Mouse (Mus musculus): ENCODE data around the gene Plppr2. TPM values are rescaled to one million over a fixed set of nuclear protein-coding genes. Genes with fewer than 3 reads are reported as not detected.
A peak's percentile ranks its signal among the peaks of the same experiment; 100 is the strongest.

The Plppr2 gene
- polyA plus RNA-seq (2015; fragmentation: Nextera tagmentation; extraction: Ambion mirVana) = 112 and 115 TPM in 2 replicates

- Histone ChIP-seq H3K4me1 (ENCODE audit: control insufficient read depth, insufficient read depth, low read length) (peaks cover 23% of the 10 kb centered on the region), H3K4me3 (ENCODE audit: low read depth, low read length) (peak within 1 kb of the TSS; percentile 58), H3K27ac (ENCODE audit: low read length) (peak within 1 kb of the TSS; percentile 86), H3K27me3 (ENCODE audit: control insufficient read depth, insufficient read depth, low read depth, low read length) (no peaks in the 10 kb centered on the region), H3K4me2 (ENCODE audit: low read length) (peak within 1 kb of the TSS; percentile 62), H3K9me3 (replicated peaks; ENCODE audit: control insufficient read depth, low read length, poor library complexity, severe bottlenecking) (no peaks in the 10 kb centered on the region), H3K36me3 (ENCODE audit: control insufficient read depth, insufficient read depth, low read length) (peaks cover 5% of the 10 kb centered on the region), H3K9ac (ENCODE audit: low read depth, low read length) (peak within 1 kb of the TSS; percentile 80)
- WGBS = under 1% methylated on average over 40 of the region's 43 CpGs
- peak; percentile 90 for ATAC-seq
Measured at GRCm38 (mm10) chr9:21936692-21937570, at the start of gene Plppr2. Plppr2 (plus strand) TSS chr9:21937033.

GRCm38 (mm10) chr9:21889229-21889628, 47.6 kb upstream of the Plppr2 start:
- no peak for ATAC-seq
- H3K4me1 ChIP-seq (ENCODE audit: control insufficient read depth, insufficient read depth, low read length) = no peaks in the 10 kb centered on the region
- H3K9ac ChIP-seq (ENCODE audit: low read depth, low read length) = no peak overlapping the region
- H3K27ac ChIP-seq (ENCODE audit: low read length) = no peak overlapping the region
- WGBS = 68% methylated on average over 3 of the region's 3 CpGs
- no peak overlapping the region for H3K4me2 ChIP-seq (ENCODE audit: low read length)
- no peak overlapping the region for H3K4me3 ChIP-seq (ENCODE audit: low read depth, low read length)
- H3K36me3 ChIP-seq (ENCODE audit: control insufficient read depth, insufficient read depth, low read length) = no peaks in the 10 kb centered on the region
- H3K9me3 ChIP-seq (replicated peaks; ENCODE audit: control insufficient read depth, low read length, poor library complexity, severe bottlenecking) = no peaks in the 10 kb centered on the region
- H3K27me3 ChIP-seq (ENCODE audit: control insufficient read depth, insufficient read depth, low read depth, low read length) = no peaks in the 10 kb centered on the region

GRCm38 (mm10) chr9:21901223-21901820, 35.5 kb upstream of the Plppr2 start:
- H3K27ac ChIP-seq (ENCODE audit: low read length) = peak overlapping the region; percentile 25
- H3K4me2 ChIP-seq (ENCODE audit: low read length) = peak overlapping the region; percentile 53
- no peaks in the 10 kb centered on the region for H3K9me3 ChIP-seq (replicated peaks; ENCODE audit: control insufficient read depth, low read length, poor library complexity, severe bottlenecking)
- peak overlapping the region; percentile 61; the same call in 1 of the 2 replicates for H3K9ac ChIP-seq (ENCODE audit: low read depth, low read length)
- no peaks in the 10 kb centered on the region; the same call in none of the 2 replicates for H3K27me3 ChIP-seq (ENCODE audit: control insufficient read depth, insufficient read depth, low read depth, low read length)
- 15% methylated on average over 10 of the region's 10 CpGs for WGBS
- peak; percentile 92 for ATAC-seq
- peaks cover 6% of the 10 kb centered on the region; the same call in 1 of the 2 replicates for H3K4me1 ChIP-seq (ENCODE audit: control insufficient read depth, insufficient read depth, low read length)
- H3K4me3 ChIP-seq (ENCODE audit: low read depth, low read length) = peak overlapping the region; percentile 47
- no peaks in the 10 kb centered on the region for H3K36me3 ChIP-seq (ENCODE audit: control insufficient read depth, insufficient read depth, low read length)

GRCm38 (mm10) chr9:21904031-21904430, 32.8 kb upstream of the Plppr2 start:
- Histone ChIP-seq H3K27me3 (ENCODE audit: control insufficient read depth, insufficient read depth, low read depth, low read length) (no peaks in the 10 kb centered on the region; the same call in none of the 2 replicates), H3K9me3 (replicated peaks; ENCODE audit: control insufficient read depth, low read length, poor library complexity, severe bottlenecking) (no peaks in the 10 kb centered on the region), H3K4me1 (ENCODE audit: control insufficient read depth, insufficient read depth, low read length) (peaks cover 6% of the 10 kb centered on the region; the same call in 1 of the 2 replicates), H3K9ac (ENCODE audit: low read depth, low read length) (no peak overlapping the region), H3K36me3 (ENCODE audit: control insufficient read depth, insufficient read depth, low read length) (no peaks in the 10 kb centered on the region), H3K4me3 (ENCODE audit: low read depth, low read length) (no peak overlapping the region), H3K27ac (ENCODE audit: low read length) (no peak overlapping the region), H3K4me2 (ENCODE audit: low read length) (no peak overlapping the region)
- ATAC-seq = no peak
- 92% methylated on average over 4 of the region's 4 CpGs for WGBS

- WGBS = 81% methylated on average over 11 of the region's 11 CpGs
- Histone ChIP-seq H3K4me1 (ENCODE audit: control insufficient read depth, insufficient read depth, low read length) (no peaks in the 10 kb centered on the region), H3K9me3 (replicated peaks; ENCODE audit: control insufficient read depth, low read length, poor library complexity, severe bottlenecking) (no peaks in the 10 kb centered on the region), H3K27ac (ENCODE audit: low read length) (no peak overlapping the region), H3K36me3 (ENCODE audit: control insufficient read depth, insufficient read depth, low read length) (peaks cover 2% of the 10 kb centered on the region; the same call in 1 of the 2 replicates), H3K4me3 (ENCODE audit: low read depth, low read length) (no peak overlapping the region), H3K4me2 (ENCODE audit: low read length) (no peak overlapping the region), H3K9ac (ENCODE audit: low read depth, low read length) (no peak overlapping the region), H3K27me3 (ENCODE audit: control insufficient read depth, insufficient read depth, low read depth, low read length) (no peaks in the 10 kb centered on the region; the same call in 1 of the 2 replicates)
- no peak for ATAC-seq
Measured at GRCm38 (mm10) chr9:21908216-21908615, 28.6 kb upstream of the Plppr2 start.

- no peak for ATAC-seq
- no peak overlapping the region for H3K27ac ChIP-seq (ENCODE audit: low read length)
- peaks cover 6% of the 10 kb centered on the region; the same call in 1 of the 2 replicates for H3K36me3 ChIP-seq (ENCODE audit: control insufficient read depth, insufficient read depth, low read length)
- H3K9ac ChIP-seq (ENCODE audit: low read depth, low read length) = no peak overlapping the region
- no peak overlapping the region for H3K4me3 ChIP-seq (ENCODE audit: low read depth, low read length)
- no peaks in the 10 kb centered on the region for H3K4me1 ChIP-seq (ENCODE audit: control insufficient read depth, insufficient read depth, low read length)
- 83% methylated on average over 10 of the region's 10 CpGs for WGBS
- no peaks in the 10 kb centered on the region for H3K27me3 ChIP-seq (ENCODE audit: control insufficient read depth, insufficient read depth, low read depth, low read length)
- H3K4me2 ChIP-seq (ENCODE audit: low read length) = no peak overlapping the region
- H3K9me3 ChIP-seq (replicated peaks; ENCODE audit: control insufficient read depth, low read length, poor library complexity, severe bottlenecking) = no peaks in the 10 kb centered on the region
Measured at GRCm38 (mm10) chr9:21909474-21910223, 27.2 kb upstream of the Plppr2 start.

GRCm38 (mm10) chr9:21916851-21917492, 19.9 kb upstream of the Plppr2 start:
- Histone ChIP-seq H3K4me1 (ENCODE audit: control insufficient read depth, insufficient read depth, low read length) (no peaks in the 10 kb centered on the region; the same call in 1 of the 2 replicates), H3K27me3 (ENCODE audit: control insufficient read depth, insufficient read depth, low read depth, low read length) (peaks cover 3% of the 10 kb centered on the region; the same call in 1 of the 2 replicates), H3K27ac (ENCODE audit: low read length) (no peak overlapping the region), H3K9me3 (replicated peaks; ENCODE audit: control insufficient read depth, low read length, poor library complexity, severe bottlenecking) (no peaks in the 10 kb centered on the region), H3K4me2 (ENCODE audit: low read length) (peak overlapping the region; percentile 77), H3K36me3 (ENCODE audit: control insufficient read depth, insufficient read depth, low read length) (0 out of 2 replicates have a peak, but pooled peaks cover 3% of the 10 kb centered on the region), H3K4me3 (ENCODE audit: low read depth, low read length) (peak overlapping the region; percentile 78), H3K9ac (ENCODE audit: low read depth, low read length) (peak overlapping the region; percentile 81)
- ATAC-seq = no peak
- 51% methylated on average over 2 of the region's 3 CpGs for WGBS

- Histone ChIP-seq H3K27me3 (ENCODE audit: control insufficient read depth, insufficient read depth, low read depth, low read length) (peaks cover 3% of the 10 kb centered on the region; the same call in 1 of the 2 replicates), H3K9ac (ENCODE audit: low read depth, low read length) (peak overlapping the region; percentile 81), H3K9me3 (replicated peaks; ENCODE audit: control insufficient read depth, low read length, poor library complexity, severe bottlenecking) (no peaks in the 10 kb centered on the region), H3K36me3 (ENCODE audit: control insufficient read depth, insufficient read depth, low read length) (0 out of 2 replicates have a peak, but pooled peaks cover 3% of the 10 kb centered on the region), H3K27ac (ENCODE audit: low read length) (peak overlapping the region; percentile 71), H3K4me3 (ENCODE audit: low read depth, low read length) (peak overlapping the region; percentile 78), H3K4me2 (ENCODE audit: low read length) (peak overlapping the region; percentile 77), H3K4me1 (ENCODE audit: control insufficient read depth, insufficient read depth, low read length) (no peaks in the 10 kb centered on the region; the same call in 1 of the 2 replicates)
- peak; percentile 83; the same call in 1 of the 2 replicates for ATAC-seq
- WGBS = 2% methylated on average over 35 of the region's 35 CpGs
Measured at GRCm38 (mm10) chr9:21917493-21918034, 19.3 kb upstream of the Plppr2 start.

All from midbrain, embryonic 16.5 days (tissue).